Mouse (Mus musculus) bone marrow, adult 2 months (tissue): ENCODE measurements at regions not wholly inside any gene's neighbourhood (a gene's known extent, or its start where the extent isn't known, plus 50 kb on each side); places are given as distances from the start of the nearest gene placed in this dataset.

Source experiments
- CTCF ChIP-seq: fragments of 200-500 bp; IDR thresholded peaks from 2 replicates; pipeline ENCODE4 v1.5.1; 2011; ENCODE audit warnings: low read length, control low read depth; ENCODE audit not compliant: control insufficient read depth, insufficient read depth
- POLR2A ChIP-seq: fragments of 200-500 bp; IDR thresholded peaks from 2 replicates; pipeline ENCODE4 v1.6.1; 2011; ENCODE audit warnings: low read depth, mild to moderate bottlenecking, control low read depth, low read length, borderline replicate concordance; ENCODE audit not compliant: control insufficient read depth

DNA sequence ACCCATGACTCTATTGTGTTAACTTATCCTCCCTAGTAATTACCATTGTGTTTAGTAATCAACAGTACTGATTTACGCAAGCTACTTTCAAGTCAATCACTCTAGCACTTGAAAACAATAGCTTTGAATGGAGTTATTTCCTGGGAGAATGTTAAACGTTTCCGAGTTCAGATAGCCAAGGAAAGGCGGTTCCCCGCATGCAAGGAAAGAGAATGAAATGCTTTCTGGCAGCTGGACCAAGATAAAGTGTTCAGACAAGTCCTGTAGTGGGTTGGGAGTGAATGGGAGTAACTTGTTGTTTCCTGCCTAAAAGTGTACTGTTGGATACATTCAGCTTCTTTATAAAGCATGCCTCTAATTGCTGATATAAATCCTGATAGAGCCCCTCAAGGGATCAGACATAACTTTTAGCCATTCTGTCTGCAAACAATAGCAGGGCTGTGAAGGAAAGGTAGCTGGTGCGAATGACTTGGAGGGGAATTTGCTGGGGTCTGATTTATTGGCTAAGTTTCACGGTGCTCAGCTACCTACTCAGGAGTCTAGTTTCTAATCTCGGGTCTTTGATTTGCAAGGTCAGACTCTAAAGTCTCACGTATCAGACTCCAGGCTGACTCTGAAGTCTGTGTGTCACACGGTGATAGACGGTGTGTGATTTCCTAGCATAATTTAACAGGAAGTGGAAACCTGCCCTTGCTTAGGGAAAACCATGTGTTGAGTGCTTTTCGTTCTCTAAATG, 76.1 kb downstream of the Tmem100 start:
- TF ChIP-seq CTCF (no peak), POLR2A (no peak)
